Mouse (Mus musculus): ENCODE results near the gene Igsf11. TPM values are rescaled to one million over a fixed set of nuclear protein-coding genes. Genes with fewer than 3 reads are reported as not detected.

The Igsf11 gene
- total RNA-seq, 1 experiment from 2014 or later, result 18.8 TPM

Other genes with a start within 250 kb of the Igsf11 start
- 34.8 and 37.5 TPM in 2 replicates for gene Arhgap31, start 179.4 kb upstream of the Igsf11 start, total RNA-seq (2021)
- gene B4galt4, start 150.4 kb upstream of the Igsf11 start, total RNA-seq (2021), result 12.9 and 15.2 TPM in 2 replicates
- 3.3 and 3.7 TPM in 2 replicates for gene Upk1b, start 92.3 kb upstream of the Igsf11 start, total RNA-seq (2021)
- gene 4930435E12Rik, start 63.9 kb upstream of the Igsf11 start, total RNA-seq (2021), result not detected in 2 replicates

Data from adrenal gland, postnatal 14 days (tissue).